Mouse (Mus musculus) effector memory CD4-positive, alpha-beta T cell, adult 5 months (primary cell): ENCODE results near the gene Fscn1. TPM values are rescaled to one million over a fixed set of nuclear protein-coding genes. Genes with fewer than 3 reads are reported as not detected.

ENCODE experiments used
- polyA plus RNA-seq: library from polyadenylated mRNA; unstranded; fragments of 100-300 nt; shearing (Covaris generic); gene quantifications from one replicate; pipeline ENCODE4 v1.2.1, GENCODE M21; 2017

Fscn1 gene
- polyA plus RNA-seq, result 0.37 TPM

DNA sequence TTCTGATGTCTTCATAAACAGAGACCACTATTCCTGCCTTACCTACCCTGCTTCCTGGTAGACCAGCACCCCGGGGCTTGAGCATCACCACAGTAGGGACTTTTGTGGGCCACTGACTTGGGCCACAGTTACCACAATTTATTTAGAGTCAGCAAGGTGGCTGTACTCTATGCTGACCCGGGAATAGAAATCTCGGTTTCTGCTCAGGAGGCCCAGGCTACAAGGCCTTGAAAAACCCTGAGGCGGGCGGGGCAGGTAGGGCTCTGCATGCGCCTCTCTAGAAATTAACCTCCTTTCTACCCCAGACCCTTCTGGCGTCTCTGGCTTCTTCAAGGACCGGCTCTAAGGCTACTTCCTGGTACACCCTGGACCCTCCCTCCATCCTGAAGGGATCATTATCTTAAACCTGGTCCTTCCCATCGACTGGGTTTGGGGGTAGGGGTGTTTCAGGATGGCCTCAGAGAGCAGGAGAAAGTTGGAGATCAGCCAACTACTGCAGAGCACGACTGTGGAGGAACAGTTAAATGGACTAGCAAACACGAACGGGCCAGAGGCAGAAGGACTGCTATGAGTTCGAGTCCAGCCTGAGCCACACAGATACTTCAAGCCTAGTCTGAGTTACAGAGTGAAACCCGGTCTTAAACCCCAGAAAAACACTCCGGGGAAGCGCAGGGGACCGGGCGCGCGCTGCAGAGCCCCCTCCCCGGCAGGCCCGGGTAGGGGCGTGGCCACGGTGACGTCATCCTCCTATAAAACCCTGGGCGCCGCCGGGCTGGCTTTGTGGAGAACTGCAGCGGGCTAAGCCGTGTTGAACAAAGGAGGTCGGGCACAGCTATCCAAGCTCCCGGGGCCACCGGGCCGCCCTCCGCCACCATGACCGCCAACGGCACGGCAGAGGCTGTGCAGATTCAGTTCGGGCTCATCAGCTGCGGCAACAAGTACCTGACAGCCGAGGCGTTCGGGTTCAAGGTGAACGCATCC, at the start of gene Fscn1:
Gene Fscn1, plus strand, starts transcription at position 768 of the 981 bp plus-strand sequence.

Other genes with a start within 250 kb of the Fscn1 start
- 34.5 TPM for gene Tnrc18, start 142.7 kb upstream of the Fscn1 start, polyA plus RNA-seq
- gene Fbxl18, start 64.9 kb upstream of the Fscn1 start, polyA plus RNA-seq, result 3.2 TPM
- gene Actb, start 53.6 kb upstream of the Fscn1 start, polyA plus RNA-seq, result 2,258 TPM
- 47.3 TPM for gene Rnf216, start 152.7 kb downstream of the Fscn1 start, polyA plus RNA-seq
- gene Olfr718-ps1, start 187.2 kb downstream of the Fscn1 start, polyA plus RNA-seq, result not detected
- gene Rbak, start 220.4 kb downstream of the Fscn1 start, polyA plus RNA-seq, result 8.1 TPM
- not detected for gene Spdye4b, start 220.7 kb downstream of the Fscn1 start, polyA plus RNA-seq